Mouse (Mus musculus) spleen, postnatal 10 days (tissue): ENCODE data around the gene Srsf2.
A peak's percentile ranks its signal among the peaks of the same experiment; 100 is the strongest.

Source experiments
- DNase-seq, 2 experiments: peaks; one replicate each; pipeline ENCODE4 v3.0.0; 2021 to 2022; ENCODE audit warnings: low spot score in 2 of 2

The Srsf2 gene

GRCm38 (mm10) chr11:116809520-116809919 is 43.4 kb downstream of the Srsf2 start:
- DNase-seq = no peak

- no peak for DNase-seq
Measured at GRCm38 (mm10) chr11:116808811-116809395, 44.0 kb downstream of the Srsf2 start.

- DNase-seq = peak; percentile 70 to 84
Measured at GRCm38 (mm10) chr11:116807938-116808606, 44.8 kb downstream of the Srsf2 start.

- no peak for DNase-seq
Measured at GRCm38 (mm10) chr11:116807526-116807925, 45.4 kb downstream of the Srsf2 start.

- DNase-seq = no peak
Measured at GRCm38 (mm10) chr11:116807116-116807515, 45.8 kb downstream of the Srsf2 start.

- DNase-seq = no peak
Measured at GRCm38 (mm10) chr11:116806136-116807071, 46.5 kb downstream of the Srsf2 start.

GRCm38 (mm10) chr11:116802709-116803108 is 50.2 kb downstream of the Srsf2 start:
- no peak for DNase-seq

- DNase-seq = no peak
Measured at GRCm38 (mm10) chr11:116801106-116801505, 51.8 kb downstream of the Srsf2 start.
